Mouse (Mus musculus) lung, embryonic 14.5 days (tissue): ENCODE measurements around the gene Rgmb. TPM values are rescaled to one million over a fixed set of nuclear protein-coding genes. Genes with fewer than 3 reads are reported as not detected.

ENCODE experiments used
- ATAC-seq: fragments of 200-750 bp; cut with Nextera tagmentation; 2 replicates; pipeline ENCODE4 v1.8.0; 2017; ENCODE audit warnings: mild to moderate bottlenecking, moderate TSS enrichment, moderate library complexity; ENCODE audit not compliant: insufficient read depth
- DNase-seq: peaks from one replicate; pipeline ENCODE4 v3.0.0-alpha.2; 2015
- H3K27ac ChIP-seq: fragments of 300-500 bp; sonication (generic); 2 replicates; pipeline ENCODE4 v1.5.1; 2014; ENCODE audit warnings: low read depth, mild to moderate bottlenecking, moderate library complexity
- H3K27me3 ChIP-seq: fragments of 300-500 bp; sonication (generic); 2 replicates; pipeline ENCODE4 v1.6.1; 2014; ENCODE audit warnings: low read length, control low read depth; ENCODE audit not compliant: insufficient read depth
- H3K36me3 ChIP-seq: fragments of 300-500 bp; sonication (generic); 2 replicates; pipeline ENCODE4 v1.6.1; 2014; ENCODE audit warnings: control low read depth; ENCODE audit not compliant: insufficient read depth
- H3K4me1 ChIP-seq: fragments of 300-500 bp; sonication (generic); 2 replicates; pipeline ENCODE4 v1.6.1; 2014; ENCODE audit warnings: antibody characterized with exemption, control low read depth; ENCODE audit not compliant: insufficient read depth
- H3K4me2 ChIP-seq: fragments of 300-500 bp; sonication (generic); 2 replicates; pipeline ENCODE4 v1.6.1; 2014; ENCODE audit warnings: mild to moderate bottlenecking
- H3K4me3 ChIP-seq: fragments of 300-500 bp; sonication (generic); 2 replicates; pipeline ENCODE4 v1.5.1; 2014; ENCODE audit warnings: low read depth, low read length
- H3K9ac ChIP-seq: fragments of 300-500 bp; sonication (generic); 2 replicates; pipeline ENCODE4 v1.6.1; 2014
- H3K9me3 ChIP-seq: fragments of 300-500 bp; sonication (generic); 2 replicates; pipeline ENCODE4 v1.6.1; 2016; ENCODE audit warnings: low read depth, low read length, control low read depth
- CTCF ChIP-seq: IDR thresholded peaks from 2 replicates; pipeline ENCODE4 v1.5.1; 2016; ENCODE audit warnings: antibody characterized with exemption, low read depth
- WGBS: fragments of 180-500 bp; shearing (Covaris S2); extraction: QIAGEN DNeasy Blood & Tissue Kit; methylation state at CpG from one replicate; pipeline ENCODE4 v1.1.7; 2014; 5-methylcytosine and 5-hydroxymethylcytosine counted together
- polyA plus RNA-seq: library from polyadenylated mRNA; unstranded; fragments of >200 nt; fragmentation: Nextera tagmentation; extraction: Ambion mirVana; gene quantifications from 2 replicates; pipeline ENCODE4 v1.2.1, GENCODE M21; 2014

Gene Rgmb
- polyA plus RNA-seq, 1 experiment from 2014 or later, result 17.6 TPM

- Histone ChIP-seq H3K27ac (no peak overlapping the region), H3K36me3 (peaks cover 4% of the 10 kb centered on the region; the same call in 1 of the 2 replicates), H3K9me3 (no peaks in the 10 kb centered on the region), H3K9ac (no peak overlapping the region), H3K4me2 (no peak overlapping the region), H3K4me1 (no peaks in the 10 kb centered on the region), H3K4me3 (no peak overlapping the region), H3K27me3 (no peaks in the 10 kb centered on the region)
- WGBS, result 56% methylated on average over 5 of the region's 5 CpGs
- ATAC-seq (peak; percentile 41; the same call in 1 of the 2 replicates), DNase-seq (no peak)
- no peak for TF ChIP-seq CTCF
Observed at GRCm38 (mm10) chr17:15776349-15776748, 54.5 kb downstream of the Rgmb start.

GRCm38 (mm10) chr17:15774565-15775215 lies 56.1 kb downstream of the Rgmb start:
- no peaks in the 10 kb centered on the region for H3K27me3 ChIP-seq
- no peaks in the 10 kb centered on the region for H3K4me1 ChIP-seq
- H3K36me3 ChIP-seq, result peaks cover 20% of the 10 kb centered on the region
- no peak for TF ChIP-seq CTCF
- DNase-seq, result no peak
- H3K9ac ChIP-seq, result no peak overlapping the region
- H3K9me3 ChIP-seq, result no peaks in the 10 kb centered on the region
- H3K27ac ChIP-seq, result no peak overlapping the region
- ATAC-seq, result no peak
- 74% methylated on average over 5 of the region's 5 CpGs for WGBS
- H3K4me2 ChIP-seq, result no peak overlapping the region
- no peak overlapping the region for H3K4me3 ChIP-seq

GRCm38 (mm10) chr17:15773956-15774355 lies 56.9 kb downstream of the Rgmb start:
- H3K27me3 ChIP-seq, result no peaks in the 10 kb centered on the region
- DNase-seq, result no peak
- H3K27ac ChIP-seq, result no peak overlapping the region

GRCm38 (mm10) chr17:15769081-15769724 lies 61.6 kb downstream of the Rgmb start:
- H3K4me1 ChIP-seq, result no peaks in the 10 kb centered on the region
- 79% methylated on average over 7 of the region's 7 CpGs for WGBS
- peaks cover 66% of the 10 kb centered on the region for H3K36me3 ChIP-seq
- H3K27me3 ChIP-seq, result no peaks in the 10 kb centered on the region
- no peak overlapping the region for H3K4me2 ChIP-seq
- H3K27ac ChIP-seq, result no peak overlapping the region
- H3K9me3 ChIP-seq, result no peaks in the 10 kb centered on the region
- TF ChIP-seq CTCF, result no peak
- no peak overlapping the region for H3K4me3 ChIP-seq
- H3K9ac ChIP-seq, result no peak overlapping the region
- peak; percentile 11 for DNase-seq
- no peak for ATAC-seq

More at GRCm38 (mm10) chr17:15773956-15774355, 56.9 kb downstream of the Rgmb start:
- WGBS, result 65% methylated on average over 6 of the region's 6 CpGs
- H3K9me3 ChIP-seq, result no peaks in the 10 kb centered on the region
- ATAC-seq, result no peak
- H3K9ac ChIP-seq, result no peak overlapping the region
- no peak overlapping the region for H3K4me2 ChIP-seq
- H3K4me3 ChIP-seq, result no peak overlapping the region
- H3K4me1 ChIP-seq, result no peaks in the 10 kb centered on the region
- no peak for TF ChIP-seq CTCF
- H3K36me3 ChIP-seq, result peaks cover 27% of the 10 kb centered on the region

GRCm38 (mm10) chr17:15761191-15761590 lies 69.6 kb downstream of the Rgmb start:
- Histone ChIP-seq H3K9me3 (no peaks in the 10 kb centered on the region), H3K36me3 (peaks cover 74% of the 10 kb centered on the region), H3K9ac (no peak overlapping the region), H3K4me1 (no peaks in the 10 kb centered on the region), H3K27ac (no peak overlapping the region), H3K4me2 (no peak overlapping the region), H3K27me3 (no peaks in the 10 kb centered on the region), H3K4me3 (no peak overlapping the region)
- WGBS, result 81% methylated on average over 8 of the region's 8 CpGs
- ATAC-seq (no peak), DNase-seq (no peak)
- TF ChIP-seq CTCF, result no peak

Other genes with a start within 250 kb of the Rgmb start
- gene Chd1, start 126.1 kb downstream of the Rgmb start, polyA plus RNA-seq, result 40.7 and 42.2 TPM in 2 replicates